Mouse (Mus musculus): ENCODE results near the gene Ankle1. TPM values are rescaled to one million over a fixed set of nuclear protein-coding genes. Genes with fewer than 3 reads are reported as not detected.

The Ankle1 gene
- polyA plus RNA-seq (2016; fragmentation: Nextera tagmentation; extraction: Ambion mirVana): 35.2 and 56.1 TPM in 2 replicates

GRCm38 (mm10) chr8:71405401-71406098 is at the start of gene Ankle1:
Gene Ankle1, plus strand, starts transcription at chr8:71406010.
- no peaks in the 10 kb centered on the region for H3K9me3 ChIP-seq
- H3K4me1 ChIP-seq (replicated peaks): peaks cover 37% of the 10 kb centered on the region
- peak within 1 kb of the TSS; percentile 89 for H3K27ac ChIP-seq
- 18% methylated on average over 33 of the region's 33 CpGs for WGBS
- H3K36me3 ChIP-seq: peaks cover 62% of the 10 kb centered on the region
- H3K4me3 ChIP-seq: peak within 1 kb of the TSS; percentile 93
- H3K27me3 ChIP-seq (ENCODE audit: insufficient read depth, poor library complexity, severe bottlenecking): no peaks in the 10 kb centered on the region
- DNase-seq (ENCODE audit: low spot score): peak; percentile 97

- peaks cover 85% of the 10 kb centered on the region for H3K36me3 ChIP-seq
- no peaks in the 10 kb centered on the region for H3K4me1 ChIP-seq (replicated peaks)
- H3K9me3 ChIP-seq: no peaks in the 10 kb centered on the region
- H3K27ac ChIP-seq: no peak overlapping the region
- no peak overlapping the region for H3K4me3 ChIP-seq
- WGBS: 85% methylated on average over 3 of the region's 3 CpGs
- H3K27me3 ChIP-seq (ENCODE audit: insufficient read depth, poor library complexity, severe bottlenecking): no peaks in the 10 kb centered on the region
- no peak for DNase-seq (ENCODE audit: low spot score)
Observed at GRCm38 (mm10) chr8:71358026-71358425, 47.8 kb upstream of the Ankle1 start.

- peak; percentile 91 for DNase-seq (ENCODE audit: low spot score)
- Histone ChIP-seq H3K9me3 (no peaks in the 10 kb centered on the region), H3K36me3 (peaks cover 22% of the 10 kb centered on the region), H3K27me3 (ENCODE audit: insufficient read depth, poor library complexity, severe bottlenecking) (no peaks in the 10 kb centered on the region), H3K27ac (peak within 1 kb of the TSS; percentile 92), H3K4me3 (peak within 1 kb of the TSS; percentile 66), H3K4me1 (replicated peaks) (peaks cover 35% of the 10 kb centered on the region)
- under 1% methylated on average over 56 of the region's 56 CpGs for WGBS
Observed at GRCm38 (mm10) chr8:71366771-71367528, 38.9 kb upstream of the Ankle1 start, which contains the start of gene Use1. Gene Use1, plus strand, starts transcription at chr8:71366848.

- peak overlapping the region; percentile 92 for H3K27ac ChIP-seq
- DNase-seq (ENCODE audit: low spot score): no peak
- peaks cover 35% of the 10 kb centered on the region for H3K4me1 ChIP-seq (replicated peaks)
- peaks cover 29% of the 10 kb centered on the region for H3K36me3 ChIP-seq
- no peaks in the 10 kb centered on the region for H3K9me3 ChIP-seq
- WGBS: 56% methylated on average over 17 of the region's 17 CpGs
- H3K4me3 ChIP-seq: peak overlapping the region; percentile 66
- no peaks in the 10 kb centered on the region for H3K27me3 ChIP-seq (ENCODE audit: insufficient read depth, poor library complexity, severe bottlenecking)
Observed at GRCm38 (mm10) chr8:71367529-71368176, 38.2 kb upstream of the Ankle1 start.

GRCm38 (mm10) chr8:71368366-71368765 is 37.4 kb upstream of the Ankle1 start:
- peaks cover 36% of the 10 kb centered on the region for H3K36me3 ChIP-seq
- H3K4me1 ChIP-seq (replicated peaks): peaks cover 35% of the 10 kb centered on the region
- H3K9me3 ChIP-seq: no peaks in the 10 kb centered on the region
- H3K27ac ChIP-seq: no peak overlapping the region
- DNase-seq (ENCODE audit: low spot score): no peak
- peak overlapping the region; percentile 66 for H3K4me3 ChIP-seq
- no peaks in the 10 kb centered on the region for H3K27me3 ChIP-seq (ENCODE audit: insufficient read depth, poor library complexity, severe bottlenecking)

- WGBS: 93% methylated on average over 10 of the region's 10 CpGs
- Histone ChIP-seq H3K27ac (no peak overlapping the region), H3K9me3 (no peaks in the 10 kb centered on the region), H3K36me3 (peaks cover 45% of the 10 kb centered on the region), H3K4me1 (replicated peaks) (peaks cover 35% of the 10 kb centered on the region), H3K4me3 (0 out of 2 replicates have a peak overlapping the region, but pooled peaks have one; percentile 66), H3K27me3 (ENCODE audit: insufficient read depth, poor library complexity, severe bottlenecking) (no peaks in the 10 kb centered on the region)
- DNase-seq (ENCODE audit: low spot score): no peak
Observed at GRCm38 (mm10) chr8:71369040-71369718, 36.6 kb upstream of the Ankle1 start.

GRCm38 (mm10) chr8:71370711-71371235 is 35.0 kb upstream of the Ankle1 start:
- Histone ChIP-seq H3K36me3 (peaks cover 61% of the 10 kb centered on the region), H3K4me3 (peak overlapping the region; percentile 65), H3K27me3 (ENCODE audit: insufficient read depth, poor library complexity, severe bottlenecking) (no peaks in the 10 kb centered on the region), H3K4me1 (replicated peaks) (peaks cover 50% of the 10 kb centered on the region), H3K9me3 (no peaks in the 10 kb centered on the region), H3K27ac (peak overlapping the region; percentile 84)
- WGBS: 25% methylated on average over 5 of the region's 5 CpGs
- DNase-seq (ENCODE audit: low spot score): no peak

- H3K4me1 ChIP-seq (replicated peaks): peaks cover 50% of the 10 kb centered on the region
- H3K27me3 ChIP-seq (ENCODE audit: insufficient read depth, poor library complexity, severe bottlenecking): peaks cover 2% of the 10 kb centered on the region; the same call in 1 of the 2 replicates
- peaks cover 66% of the 10 kb centered on the region for H3K36me3 ChIP-seq
- peak within 1 kb of the TSS; percentile 84 for H3K27ac ChIP-seq
- DNase-seq (ENCODE audit: low spot score): peak; percentile 98
- under 1% methylated on average over 68 of the region's 68 CpGs for WGBS
- H3K4me3 ChIP-seq: peak within 1 kb of the TSS; percentile 65
- no peaks in the 10 kb centered on the region for H3K9me3 ChIP-seq
Observed at GRCm38 (mm10) chr8:71371236-71371848, 34.5 kb upstream of the Ankle1 start, which contains the start of gene Ocel1. Gene Ocel1, plus strand, starts transcription at chr8:71371298.

- peaks cover 77% of the 10 kb centered on the region for H3K36me3 ChIP-seq
- H3K4me3 ChIP-seq: peak overlapping the region; percentile 14; the same call in 1 of the 2 replicates
- DNase-seq (ENCODE audit: low spot score): peak; percentile 18
- no peaks in the 10 kb centered on the region for H3K9me3 ChIP-seq
- peak overlapping the region; percentile 18; the same call in 1 of the 2 replicates for H3K27ac ChIP-seq
- H3K4me1 ChIP-seq (replicated peaks): peaks cover 55% of the 10 kb centered on the region
- peaks cover 9% of the 10 kb centered on the region; the same call in 1 of the 2 replicates for H3K27me3 ChIP-seq (ENCODE audit: insufficient read depth, poor library complexity, severe bottlenecking)
- WGBS: 85% methylated on average over 12 of the region's 12 CpGs
Observed at GRCm38 (mm10) chr8:71372427-71372826, 33.4 kb upstream of the Ankle1 start.

GRCm38 (mm10) chr8:71373000-71373399 is 32.8 kb upstream of the Ankle1 start:
- Histone ChIP-seq H3K27ac (no peak overlapping the region), H3K4me1 (replicated peaks) (peaks cover 55% of the 10 kb centered on the region), H3K9me3 (no peaks in the 10 kb centered on the region), H3K36me3 (peaks cover 83% of the 10 kb centered on the region), H3K4me3 (peak overlapping the region; percentile 14; the same call in 1 of the 2 replicates), H3K27me3 (ENCODE audit: insufficient read depth, poor library complexity, severe bottlenecking) (peaks cover 9% of the 10 kb centered on the region; the same call in 1 of the 2 replicates)
- no peak for DNase-seq (ENCODE audit: low spot score)
- 89% methylated on average over 3 of the region's 3 CpGs for WGBS

- peaks cover 61% of the 10 kb centered on the region for H3K4me1 ChIP-seq (replicated peaks)
- H3K9me3 ChIP-seq: no peaks in the 10 kb centered on the region
- peak overlapping the region; percentile 98; the same call in 1 of the 2 replicates for H3K4me3 ChIP-seq
- H3K27ac ChIP-seq: peak overlapping the region; percentile 81; the same call in 1 of the 2 replicates
- H3K27me3 ChIP-seq (ENCODE audit: insufficient read depth, poor library complexity, severe bottlenecking): peaks cover 9% of the 10 kb centered on the region; the same call in 1 of the 2 replicates
- WGBS: 72% methylated on average over 17 of the region's 17 CpGs
- no peak for DNase-seq (ENCODE audit: low spot score)
- peaks cover 81% of the 10 kb centered on the region for H3K36me3 ChIP-seq
Observed at GRCm38 (mm10) chr8:71374616-71375206, 31.1 kb upstream of the Ankle1 start.

All from hindbrain, embryonic 10.5 days (tissue).